Comparison of ENCODE assay signal across 9 mouse cellular contexts in genomic region chr16:15052389-15052923, GRCm38 (mm10).
DNase-seq lines count a peak whose midpoint lies in the region; ATAC-seq and TF ChIP-seq lines count a peak whose summit lies in the region.
"Had no signal": no experiment of that assay in that cellular context is flagged by ENCODE, and none has a peak within 500 bp of the region (broad histone marks: within the 10 kb centered on the region; RNA-seq: fewer than 3 reads in every experiment).

No protein-coding gene starts in this region.

- no peak for ATAC-seq in liver, postnatal 0 days
- ATAC-seq in hindbrain, embryonic 16.5 days = peak; percentile 57; the same call in 1 of the 2 replicates
- 0 out of 2 replicates have a peak, but pooled peaks have one; percentile 28 for ATAC-seq in neural tube, embryonic 14.5 days (ENCODE audit: low read depth)

- no peaks in the 10 kb centered on the region for H3K4me1 ChIP-seq in liver, postnatal 0 days (ENCODE audit: insufficient read depth)
- H3K4me1 ChIP-seq in hindbrain, embryonic 16.5 days (ENCODE audit: control insufficient read depth, insufficient read depth, low read depth, low read length) = peaks cover 12% of the 10 kb centered on the region
- peaks cover 6% of the 10 kb centered on the region for H3K4me1 ChIP-seq in neural tube, embryonic 14.5 days (ENCODE audit: control insufficient read depth, insufficient read depth, low read length)

- DNase-seq in cerebellum, adult 8-10 months = peak; percentile 1
- no peak for DNase-seq in cerebellum, adult 9-11 months
- DNase-seq in liver, postnatal 0 days = no peak
- DNase-seq in liver = no peak
- DNase-seq in left cerebral cortex, adult 11 months (ENCODE audit: low spot score) = no peak
- DNase-seq in thymus, postnatal 0 days (ENCODE audit: low spot score) = no peak

- H3K9ac ChIP-seq in liver, postnatal 0 days (replicated peaks) = no peak overlapping the region
- no peak overlapping the region for H3K9ac ChIP-seq in hindbrain, embryonic 16.5 days (ENCODE audit: low read depth, low read length)
- H3K9ac ChIP-seq in neural tube, embryonic 14.5 days (replicated peaks; ENCODE audit: low read depth, low read length) = no peak overlapping the region
- H3K9ac ChIP-seq: liver, embryonic 14.5 days had no signal

- H3K4me2 ChIP-seq in liver, postnatal 0 days (ENCODE audit: low read depth, low read length) = peak overlapping the region; percentile 18; the same call in 1 of the 2 replicates
- peak overlapping the region; percentile 32 for H3K4me2 ChIP-seq in hindbrain, embryonic 16.5 days (ENCODE audit: low read length)
- peak overlapping the region; percentile 26 for H3K4me2 ChIP-seq in neural tube, embryonic 14.5 days (ENCODE audit: low read depth, low read length)

- no peak overlapping the region for H3K4me3 ChIP-seq in liver, postnatal 0 days (ENCODE audit: low read depth, low read length)
- no peak overlapping the region for H3K4me3 ChIP-seq in hindbrain, embryonic 16.5 days (ENCODE audit: low read length)
- H3K4me3 ChIP-seq in neural tube, embryonic 14.5 days (ENCODE audit: low read depth, low read length) = no peak overlapping the region

- TF ChIP-seq CTCF in liver, postnatal 0 days (IDR thresholded peaks at IDR 0.05; ENCODE audit: low read depth) = no peak

- H3K27me3 ChIP-seq in liver, postnatal 0 days (ENCODE audit: insufficient read depth, low read length) = no peaks in the 10 kb centered on the region
- no peaks in the 10 kb centered on the region for H3K27me3 ChIP-seq in hindbrain, embryonic 16.5 days (replicated peaks; ENCODE audit: control insufficient read depth, insufficient read depth, low read length)
- H3K27me3 ChIP-seq in neural tube, embryonic 14.5 days (ENCODE audit: control insufficient read depth, insufficient read depth, low read length) = no peaks in the 10 kb centered on the region

- WGBS in liver, postnatal 0 days (ENCODE audit: insufficient replicate concordance) = 42% methylated on average over 7 of the region's 7 CpGs
- WGBS in hindbrain, embryonic 16.5 days = 24% methylated on average over 7 of the region's 7 CpGs
- 23% methylated on average over 7 of the region's 7 CpGs for WGBS in neural tube, embryonic 14.5 days

- no peaks in the 10 kb centered on the region for H3K36me3 ChIP-seq in liver, postnatal 0 days (replicated peaks; ENCODE audit: insufficient read depth, low read length)
- H3K36me3 ChIP-seq in hindbrain, embryonic 16.5 days (ENCODE audit: control insufficient read depth, insufficient read depth, low read length) = no peaks in the 10 kb centered on the region
- no peaks in the 10 kb centered on the region for H3K36me3 ChIP-seq in neural tube, embryonic 14.5 days (ENCODE audit: control insufficient read depth, insufficient read depth, low read length)

- H3K27ac ChIP-seq in liver, postnatal 0 days (ENCODE audit: low read depth) = no peak overlapping the region
- H3K27ac ChIP-seq in hindbrain, embryonic 16.5 days (ENCODE audit: low read depth, low read length) = no peak overlapping the region
- H3K27ac ChIP-seq in neural tube, embryonic 14.5 days (ENCODE audit: low read depth, low read length) = no peak overlapping the region
- H3K27ac ChIP-seq: liver, embryonic 14.5 days had no signal

- H3K9me3 ChIP-seq in liver, postnatal 0 days (ENCODE audit: low read length) = no peaks in the 10 kb centered on the region
- H3K9me3 ChIP-seq in hindbrain, embryonic 16.5 days (ENCODE audit: control insufficient read depth, low read length) = no peaks in the 10 kb centered on the region
- no peaks in the 10 kb centered on the region for H3K9me3 ChIP-seq in neural tube, embryonic 14.5 days (ENCODE audit: control insufficient read depth, low read length)

- TF ChIP-seq EP300 in liver, postnatal 0 days (IDR thresholded peaks at IDR 0.05; ENCODE audit: low read depth) = no peak
